Mouse (Mus musculus) heart, postnatal 25 days (tissue): ENCODE data around the gene Herc2. TPM values are rescaled to one million over a fixed set of nuclear protein-coding genes. Genes with fewer than 3 reads are reported as not detected.

Source experiments
- DNase-seq: peaks from one replicate; pipeline ENCODE4 v3.0.0; 2022; ENCODE audit warnings: low spot score
- intact Hi-C: fragments of 180-260 bp; cut with DNase I; formaldehyde crosslinking; loops from one replicate; pipeline ENCODE4 v1.15.1; 2025
- total RNA-seq, 2 experiments: library from RNA; stranded (reverse); gene quantifications; 2 replicates each; pipeline ENCODE4 v1.2.3; 2021

Herc2 gene
- total RNA-seq, 2 experiments from 2014 or later = 38.7 to 41.4 TPM

DNA sequence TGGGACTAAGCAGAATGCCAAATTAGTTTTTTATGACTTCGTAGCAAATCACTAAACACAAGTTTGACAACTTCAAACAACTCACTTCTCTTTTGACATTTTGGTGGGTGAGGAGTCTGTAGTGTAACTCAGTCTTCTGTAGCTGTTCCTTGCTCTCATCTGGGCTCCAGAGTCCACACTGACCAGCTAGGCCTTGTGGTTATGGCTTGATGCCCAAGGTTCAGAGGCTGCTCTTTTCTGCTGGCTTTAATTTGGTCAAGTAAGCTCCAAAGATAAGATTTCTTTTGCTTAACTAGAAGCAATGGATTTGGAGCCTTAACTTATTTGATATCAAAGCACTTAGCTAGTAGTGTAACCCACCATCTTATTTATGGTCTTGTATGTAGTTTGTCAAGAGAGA is 14.9 kb downstream of the Herc2 start:
- no peak for DNase-seq
- intact Hi-C loops = no loop called here

- DNase-seq = no peak
- intact Hi-C loops = no loop called here
Measured at GRCm38 (mm10) chr7:56066136-56066535, 16.1 kb downstream of the Herc2 start.

GRCm38 (mm10) chr7:56066634-56067033 is 16.6 kb downstream of the Herc2 start:
- intact Hi-C loops = no loop called here
- DNase-seq = no peak

DNA sequence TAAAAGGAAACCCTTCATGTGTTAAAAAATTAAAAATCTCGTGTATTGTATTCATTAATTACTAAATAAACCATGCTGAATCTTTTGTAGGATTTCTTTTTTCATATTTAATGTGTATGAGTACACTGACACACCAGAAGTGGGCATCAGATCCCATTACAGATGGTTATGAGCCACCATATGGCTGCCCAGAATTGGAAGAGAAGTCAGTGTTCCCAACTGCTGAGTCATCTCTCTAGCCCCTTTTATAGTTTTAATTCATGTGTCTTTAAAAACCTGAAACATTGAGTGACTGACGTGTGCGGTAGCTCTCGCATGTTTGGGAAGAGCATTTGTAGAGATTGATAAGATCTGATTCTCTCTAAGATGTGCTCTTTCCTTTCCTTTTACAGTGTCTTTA is 21.7 kb downstream of the Herc2 start:
- DNase-seq = no peak
- intact Hi-C loops = no loop called here

- DNase-seq = no peak
- intact Hi-C loops = no loop called here
Measured at GRCm38 (mm10) chr7:56083034-56083433, 33.0 kb downstream of the Herc2 start.

DNA sequence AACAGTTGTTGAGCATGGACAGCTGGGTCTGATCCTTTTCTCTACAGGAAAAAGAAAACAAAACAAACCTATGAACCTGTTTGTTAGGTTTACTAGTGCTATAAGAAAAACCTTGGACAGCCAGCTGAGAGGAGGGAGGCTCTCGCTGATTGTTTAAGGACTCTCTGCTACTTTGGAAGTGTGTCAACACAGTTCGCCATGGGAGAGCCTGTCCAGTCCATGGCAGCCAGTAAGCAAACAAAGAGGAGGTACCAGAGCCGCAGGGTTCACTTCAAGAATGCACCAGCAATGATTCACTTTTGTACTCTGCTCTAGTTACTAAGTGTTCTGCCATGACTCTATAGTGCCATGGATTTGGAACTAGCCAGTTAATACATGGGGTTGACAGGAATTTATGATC is 39.1 kb downstream of the Herc2 start:
- no peak for DNase-seq
- intact Hi-C loops = no loop called here

DNA sequence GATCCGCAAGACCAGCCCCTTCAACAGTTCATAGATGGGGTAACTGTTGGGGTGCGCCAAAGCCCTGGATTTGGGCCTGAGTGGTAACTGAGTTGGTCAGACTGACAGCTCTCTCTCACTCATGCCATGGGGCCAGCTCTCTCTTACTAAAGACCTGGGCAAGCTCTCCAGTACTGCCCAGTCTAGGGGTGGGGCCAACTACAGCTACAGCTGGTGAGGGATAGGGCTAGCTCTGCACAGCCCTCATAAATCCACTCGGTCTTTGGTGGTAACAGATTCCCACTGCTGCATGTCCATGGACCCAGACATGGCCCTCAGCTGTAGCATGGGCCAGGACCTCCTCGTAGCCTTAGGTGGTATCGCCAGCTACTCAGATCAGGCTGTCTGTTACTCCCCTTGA is 41.4 kb downstream of the Herc2 start:
- no peak for DNase-seq
- intact Hi-C loops = no loop called here

- intact Hi-C loops = loop anchor here (5.0 kb wide), 1 partner anchor 115 kb away; no protein-coding TSS in a partner anchor
- DNase-seq = no peak
Measured at GRCm38 (mm10) chr7:56102293-56102847, 52.4 kb downstream of the Herc2 start.

DNA sequence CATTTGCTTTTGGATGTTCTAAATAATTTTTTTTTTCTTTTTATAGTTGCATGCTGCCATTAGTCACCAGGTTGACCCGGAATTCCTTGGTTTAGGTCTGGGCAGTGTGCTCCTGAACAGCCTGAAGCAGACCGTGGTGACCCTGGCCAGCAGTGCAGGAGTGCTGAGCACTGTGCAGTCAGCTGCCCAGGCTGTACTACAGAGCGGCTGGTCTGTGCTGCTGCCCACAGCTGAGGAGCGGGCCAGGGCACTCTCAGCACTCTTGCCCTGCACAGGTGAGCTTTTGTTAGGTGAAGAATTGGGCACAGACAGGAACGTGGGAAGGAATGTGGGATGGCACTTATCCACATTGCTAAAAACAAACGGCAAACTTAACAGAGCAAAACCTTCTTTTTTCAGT is 63.0 kb downstream of the Herc2 start:
- intact Hi-C loops = no loop called here
- no peak for DNase-seq

DNA sequence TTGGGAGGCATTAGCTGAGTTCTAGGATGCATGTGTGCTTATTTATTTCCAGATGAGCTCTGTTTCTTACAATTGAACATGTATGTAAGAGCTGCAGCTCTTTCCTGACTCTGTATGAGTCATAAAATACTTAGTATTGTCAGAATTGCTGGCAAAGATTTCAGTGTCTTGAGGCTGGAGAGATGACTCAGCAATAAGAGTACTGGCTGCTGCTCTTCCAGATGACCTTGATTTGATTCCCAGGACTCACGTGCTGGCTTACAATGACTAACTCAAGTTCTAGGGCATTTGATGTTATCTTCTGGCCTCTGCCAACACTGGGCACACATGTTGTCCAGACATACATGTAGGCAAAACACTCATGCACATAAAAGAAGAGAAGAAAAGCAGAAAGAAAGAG is 64.2 kb downstream of the Herc2 start:
- DNase-seq = no peak
- intact Hi-C loops = no loop called here

GRCm38 (mm10) chr7:56120968-56121367 is 71.0 kb downstream of the Herc2 start:
- intact Hi-C loops = no loop called here
- no peak for DNase-seq

DNA sequence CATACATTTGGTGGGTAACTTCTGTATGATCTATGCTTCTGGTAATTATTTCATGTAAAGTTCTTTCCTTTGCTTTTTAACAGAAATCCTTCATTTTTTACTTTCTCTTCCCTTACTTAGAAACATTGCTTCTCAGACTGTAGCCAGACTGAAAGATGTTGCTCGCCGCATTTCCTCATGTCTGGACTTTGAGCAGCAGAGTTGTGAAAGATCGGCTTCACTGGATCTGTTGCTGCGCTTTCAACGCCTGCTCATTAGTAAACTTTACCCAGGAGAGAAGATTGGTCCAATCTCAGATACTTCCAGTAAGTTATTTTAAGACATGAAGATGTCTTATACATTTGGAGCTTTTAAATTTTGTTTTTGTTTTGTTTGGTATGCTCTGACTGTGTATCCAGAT is 71.4 kb downstream of the Herc2 start:
- DNase-seq = no peak
- intact Hi-C loops = no loop called here

DNA sequence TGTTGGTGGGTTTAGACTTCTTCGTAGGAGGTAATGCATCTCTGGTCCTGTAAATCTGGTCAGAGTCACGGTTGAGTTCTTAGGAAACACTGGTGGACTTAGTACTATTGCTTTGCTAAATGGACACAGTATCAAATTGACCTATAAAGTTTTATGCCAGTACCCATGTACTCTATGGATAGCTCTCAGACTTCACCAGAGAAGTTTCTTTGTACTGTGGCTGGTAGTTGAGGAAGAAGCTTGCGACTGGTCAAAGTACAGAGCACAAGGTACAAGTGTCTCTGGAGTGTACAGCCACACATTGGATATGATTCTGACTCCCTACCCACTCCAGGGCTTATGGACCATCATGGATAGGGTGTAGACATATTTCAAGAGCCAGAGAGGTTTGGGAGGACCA is 78.1 kb downstream of the Herc2 start:
- intact Hi-C loops = no loop called here

DNA sequence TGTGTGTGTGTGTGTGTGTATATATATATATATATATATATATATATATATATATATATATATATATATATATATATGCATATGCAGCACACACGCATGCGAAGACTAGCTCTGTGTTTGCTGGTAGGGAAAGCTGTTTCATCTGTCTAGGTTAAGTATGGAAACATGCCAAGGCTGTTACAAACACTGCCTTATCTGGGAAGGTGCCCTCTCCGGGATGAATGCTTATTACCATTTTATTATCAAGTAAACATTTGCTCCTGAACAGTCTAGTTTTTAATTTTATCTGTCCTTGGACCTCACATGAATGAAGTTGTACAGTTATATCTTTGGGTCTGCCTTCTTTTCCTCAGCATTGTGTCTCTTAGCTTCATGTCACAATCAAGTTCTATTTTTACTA is 79.6 kb downstream of the Herc2 start:
- DNase-seq = no peak
- intact Hi-C loops = no loop called here

More for the DNA sequence above, 78.1 kb downstream of the Herc2 start:
- DNase-seq = no peak

GRCm38 (mm10) chr7:56131548-56131947 is 81.6 kb downstream of the Herc2 start:
- intact Hi-C loops = no loop called here
- no peak for DNase-seq

- intact Hi-C loops = no loop called here
- no peak for DNase-seq
Measured at GRCm38 (mm10) chr7:56138706-56139105, 88.7 kb downstream of the Herc2 start.

GRCm38 (mm10) chr7:56146424-56146823 is 96.4 kb downstream of the Herc2 start:
- DNase-seq = no peak
- intact Hi-C loops = no loop called here

- intact Hi-C loops = no loop called here
- no peak for DNase-seq
Measured at GRCm38 (mm10) chr7:56148925-56149324, 98.9 kb downstream of the Herc2 start.

DNA sequence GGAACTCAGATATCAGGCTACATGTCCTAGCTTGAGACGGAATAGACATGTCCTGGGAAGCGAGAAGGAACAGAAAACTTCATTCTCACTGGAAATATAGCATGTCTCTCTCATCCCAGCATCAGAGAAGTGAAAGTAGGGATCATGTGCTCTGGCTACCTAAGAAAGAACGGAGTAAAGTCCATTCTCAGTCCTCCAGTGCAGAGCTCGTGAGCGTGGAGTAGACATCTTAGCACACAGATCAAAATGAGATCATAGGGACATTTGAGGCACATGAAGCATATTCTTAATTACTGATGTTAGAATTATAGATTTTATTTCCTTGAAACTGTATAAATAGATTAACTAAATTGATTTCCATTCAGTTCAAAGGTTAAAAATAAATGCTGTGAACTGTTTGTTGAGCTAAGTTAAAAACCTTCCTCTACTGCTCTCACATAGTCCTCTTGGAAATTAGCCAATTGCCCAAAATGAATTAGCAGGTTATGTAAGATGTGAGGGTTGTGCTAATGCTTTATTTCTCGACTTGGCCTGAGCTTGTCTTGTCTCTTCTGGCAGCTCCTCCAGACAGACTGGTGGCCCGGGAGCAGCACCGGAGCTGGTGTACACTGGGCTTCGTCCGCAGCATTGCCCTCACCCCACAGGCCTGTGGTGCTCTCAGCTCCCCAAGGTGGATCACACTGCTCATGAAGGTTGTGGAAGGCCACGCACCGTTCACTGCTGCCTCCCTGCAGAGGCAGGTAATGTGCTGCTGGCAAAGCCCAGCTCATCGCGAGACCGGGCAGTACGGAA is 102.1 kb downstream of the Herc2 start:
- DNase-seq = no peak
- intact Hi-C loops = no loop called here

- DNase-seq = no peak
- intact Hi-C loops = no loop called here
Measured at GRCm38 (mm10) chr7:56153161-56153560, 103.2 kb downstream of the Herc2 start.

DNA sequence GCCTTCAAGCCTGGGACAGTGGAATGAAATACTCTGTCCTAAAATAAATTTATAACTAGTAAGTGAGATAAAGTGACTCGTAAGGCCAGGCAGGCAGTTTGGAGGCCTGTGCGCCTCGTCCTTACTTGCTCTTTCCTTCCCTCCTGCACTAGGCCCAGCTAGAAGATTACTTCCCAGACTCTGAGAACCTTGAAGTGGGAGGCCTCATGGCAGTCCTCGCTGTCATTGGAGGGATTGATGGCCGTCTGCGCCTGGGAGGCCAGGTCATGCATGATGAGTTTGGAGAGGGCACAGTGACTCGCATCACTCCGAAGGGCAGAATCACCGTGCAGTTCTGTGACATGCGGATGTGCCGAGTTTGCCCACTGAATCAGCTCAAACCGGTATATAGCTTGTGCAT is 103.6 kb downstream of the Herc2 start:
- intact Hi-C loops = no loop called here
- no peak for DNase-seq

DNA sequence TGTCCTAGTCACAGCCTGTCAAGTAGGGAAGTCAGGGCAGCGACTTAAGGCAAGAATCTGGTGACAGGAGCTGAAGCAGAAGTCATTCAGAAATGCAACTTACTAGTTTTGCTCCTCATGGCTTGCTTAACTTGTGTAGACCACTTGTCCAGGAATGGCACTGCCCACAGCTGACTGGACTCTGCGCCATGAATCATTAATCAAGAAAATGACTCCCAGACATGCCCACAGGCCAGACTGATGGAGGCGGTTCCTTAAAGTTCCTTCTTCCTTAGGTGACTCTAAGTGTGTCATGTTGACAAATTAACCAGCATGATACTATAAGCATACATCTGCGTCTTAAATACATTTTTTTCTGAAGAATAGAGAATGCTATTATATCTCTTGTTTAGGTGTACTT is 113.3 kb downstream of the Herc2 start:
- intact Hi-C loops = no loop called here

More for the DNA sequence above, 113.3 kb downstream of the Herc2 start:
- DNase-seq = no peak
